Mouse (Mus musculus) small intestine, adult 2 months (tissue): ENCODE measurements around the gene Foxn4. TPM values are rescaled to one million over a fixed set of nuclear protein-coding genes. Genes with fewer than 3 reads are reported as not detected.

Experiments used
- H3K27ac ChIP-seq: fragments of 200-500 bp; 2 replicates; pipeline ENCODE4 v1.5.1; 2012; ENCODE audit warnings: low read depth, low read length, control low read depth, inconsistent platforms; ENCODE audit not compliant: insufficient read depth
- H3K27me3 ChIP-seq: fragments of 200-500 bp; 2 replicates; pipeline ENCODE4 v1.6.1; 2012; ENCODE audit warnings: mild to moderate bottlenecking, moderate library complexity, low read length, inconsistent platforms; ENCODE audit not compliant: control insufficient read depth, insufficient read depth
- H3K36me3 ChIP-seq: fragments of 200-500 bp; 2 replicates; pipeline ENCODE4 v1.6.1; 2012; ENCODE audit warnings: mild to moderate bottlenecking, low read length, control low read depth, inconsistent platforms; ENCODE audit not compliant: control insufficient read depth, insufficient read depth
- H3K4me1 ChIP-seq: fragments of 200-500 bp; 2 replicates; pipeline ENCODE4 v1.6.1; 2012; ENCODE audit warnings: low read length, inconsistent platforms, mixed read lengths; ENCODE audit not compliant: control insufficient read depth, insufficient read depth, insufficient read length
- H3K4me3 ChIP-seq: fragments of 200-500 bp; 2 replicates; pipeline ENCODE4 v1.5.1; 2012; ENCODE audit warnings: low read depth, mild to moderate bottlenecking, control low read depth, inconsistent platforms, low read length, moderate library complexity
- CTCF ChIP-seq: fragments of 200-500 bp; IDR thresholded peaks from 2 replicates; pipeline ENCODE4 v1.5.1; 2012; ENCODE audit warnings: low read depth, mild to moderate bottlenecking, control low read depth, inconsistent platforms, low read length, moderate library complexity, mixed read lengths; ENCODE audit not compliant: insufficient replicate concordance, insufficient read length; ENCODE audit errors: extremely low read depth
- POLR2A ChIP-seq: fragments of 200-500 bp; IDR thresholded peaks from 2 replicates; pipeline ENCODE4 v1.6.1; 2012; ENCODE audit warnings: low read depth, mild to moderate bottlenecking, control low read depth, inconsistent platforms, low read length, moderate library complexity
- WGBS: fragments of 180-500 bp; shearing (Covaris S2); methylation state at CpG from one replicate; pipeline ENCODE4 v1.1.7; 2018; 5-methylcytosine and 5-hydroxymethylcytosine counted together
- polyA plus RNA-seq: library from polyadenylated mRNA; depleted of rRNA; stranded (reverse); fragments of >200 nt; gene quantifications from 2 replicates; pipeline ENCODE4 v1.2.3, GENCODE M21; 2012; rRNA removed

Foxn4 gene
- polyA plus RNA-seq, 1 experiment: not detected

DNA sequence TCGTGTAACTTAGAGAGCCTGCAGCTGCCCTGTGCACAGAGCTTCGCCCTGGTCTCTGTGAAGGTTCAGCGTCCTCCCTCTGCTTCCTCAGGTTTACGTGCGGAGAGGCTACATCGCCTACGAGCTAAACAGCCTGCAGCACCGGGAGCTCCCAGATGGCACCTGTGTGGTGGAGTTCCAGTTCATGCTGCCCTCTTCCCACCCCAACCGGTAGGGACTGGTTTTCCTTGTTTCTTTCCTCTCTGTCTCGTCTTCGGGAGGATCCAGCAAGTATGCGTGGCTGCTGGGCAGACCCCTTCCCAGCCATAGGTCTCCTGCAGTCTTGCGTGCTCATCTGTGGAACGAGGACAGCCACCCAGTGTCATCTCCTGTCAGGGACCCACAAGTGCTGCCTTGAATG lies 54.8 kb downstream of the Foxn4 start:
- Histone ChIP-seq H3K4me3 (no peak overlapping the region), H3K27me3 (no peaks in the 10 kb centered on the region), H3K36me3 (no peaks in the 10 kb centered on the region), H3K4me1 (no peaks in the 10 kb centered on the region), H3K27ac (no peak overlapping the region)
- 83% methylated on average over 14 of the region's 14 CpGs for WGBS
- TF ChIP-seq POLR2A (no peak), CTCF (no peak)

DNA sequence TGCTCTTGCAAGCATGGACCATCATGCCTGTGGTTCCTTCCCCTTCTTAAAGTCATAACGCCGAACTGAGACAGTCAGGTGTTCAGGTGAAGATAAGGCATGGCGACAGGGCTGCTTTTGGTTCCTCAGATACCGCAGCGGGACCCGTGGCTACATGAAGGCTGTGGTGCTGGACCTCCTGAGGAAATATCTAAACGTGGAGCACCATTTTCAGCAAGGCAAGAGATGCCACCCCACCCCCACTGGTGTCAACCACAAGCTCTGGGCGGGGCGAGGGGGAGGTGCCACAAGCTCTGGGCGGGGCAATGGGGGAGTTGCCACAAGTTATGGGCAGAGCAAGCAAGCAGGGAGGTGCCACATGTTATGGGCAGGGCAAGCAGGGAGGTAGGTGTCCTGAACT lies 60.4 kb downstream of the Foxn4 start:
- H3K36me3 ChIP-seq: no peaks in the 10 kb centered on the region
- no peak overlapping the region for H3K27ac ChIP-seq
- no peak for TF ChIP-seq POLR2A
- no peak for TF ChIP-seq CTCF
- H3K27me3 ChIP-seq: no peaks in the 10 kb centered on the region
- H3K4me1 ChIP-seq: no peaks in the 10 kb centered on the region
- no peak overlapping the region for H3K4me3 ChIP-seq
- 52% methylated on average over 10 of the region's 10 CpGs for WGBS

DNA sequence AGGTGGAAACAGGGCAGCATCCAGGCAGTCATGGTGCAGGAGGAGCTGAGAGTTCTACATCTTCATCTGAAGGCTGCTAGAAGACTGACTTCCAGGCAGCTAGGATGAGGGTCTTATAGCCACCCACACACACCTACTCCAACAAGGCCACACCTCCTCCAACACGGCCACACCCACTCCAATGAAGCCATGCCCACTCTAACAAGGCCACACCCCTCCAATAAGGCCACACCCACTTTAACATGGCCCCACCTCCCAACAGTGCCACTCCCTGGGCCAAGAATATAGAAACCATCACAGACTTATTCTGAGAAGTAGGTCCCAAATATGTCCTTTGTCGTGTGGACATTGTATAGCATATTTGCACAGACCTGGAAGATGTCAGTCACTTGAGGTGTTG lies 67.4 kb downstream of the Foxn4 start:
- H3K27me3 ChIP-seq: no peaks in the 10 kb centered on the region
- no peak overlapping the region for H3K27ac ChIP-seq
- WGBS: 73% methylated on average over 2 of the region's 2 CpGs
- no peak overlapping the region for H3K4me3 ChIP-seq
- TF ChIP-seq CTCF (no peak), POLR2A (no peak)
- no peaks in the 10 kb centered on the region for H3K36me3 ChIP-seq
- no peaks in the 10 kb centered on the region; the same call in 1 of the 2 replicates for H3K4me1 ChIP-seq

Other genes starting within 250 kb of the Foxn4 start
- gene Usp30, start 208.3 kb downstream of the Foxn4 start, polyA plus RNA-seq: 6.2 and 10.9 TPM in 2 replicates
- gene Svop, start 182.2 kb downstream of the Foxn4 start, polyA plus RNA-seq: 0.15 and 0.42 TPM in 2 replicates
- 3.1 and 6.6 TPM in 2 replicates for gene Alkbh2, start 145.6 kb downstream of the Foxn4 start, polyA plus RNA-seq
- gene Ung, start 143.4 kb downstream of the Foxn4 start, polyA plus RNA-seq: 4.8 and 6.7 TPM in 2 replicates
- gene Acacb, start 127.3 kb downstream of the Foxn4 start, polyA plus RNA-seq: 3.1 and 5.9 TPM in 2 replicates
- 0.27 and 0.85 TPM in 2 replicates for gene Myo1h, start 15.4 kb upstream of the Foxn4 start, polyA plus RNA-seq
- gene Kctd10, start 106.7 kb upstream of the Foxn4 start, polyA plus RNA-seq: 47.1 and 80.2 TPM in 2 replicates
- gene Ube3b, start 106.8 kb upstream of the Foxn4 start, polyA plus RNA-seq: 36.6 and 76.1 TPM in 2 replicates
- gene Mmab, start 170.3 kb upstream of the Foxn4 start, polyA plus RNA-seq: 5.2 and 6.7 TPM in 2 replicates
- 23.6 and 44.6 TPM in 2 replicates for gene Mvk, start 170.5 kb upstream of the Foxn4 start, polyA plus RNA-seq